Mouse (Mus musculus) hindbrain, embryonic 15.5 days (tissue): ENCODE data around the gene Dbil5. TPM values are rescaled to one million over a fixed set of nuclear protein-coding genes. Genes with fewer than 3 reads are reported as not detected.

ENCODE experiments used
- ATAC-seq: fragments of 200-750 bp; cut with Nextera tagmentation; 2 replicates; pipeline ENCODE4 v1.8.0; 2017; ENCODE audit warnings: low read depth, moderate number of reproducible peaks, moderate TSS enrichment; ENCODE audit not compliant: low FRiP score
- H3K27ac ChIP-seq: fragments of 300-500 bp; sonication (generic); replicated peaks from 2 replicates; pipeline ENCODE4 v1.5.1; 2015; ENCODE audit warnings: mild to moderate bottlenecking, inconsistent platforms
- H3K27me3 ChIP-seq: fragments of 300-500 bp; sonication (generic); 2 replicates; pipeline ENCODE4 v1.6.1; 2015; ENCODE audit warnings: control low read depth, inconsistent platforms
- H3K36me3 ChIP-seq: fragments of 300-500 bp; sonication (generic); 2 replicates; pipeline ENCODE4 v1.6.1; 2015; ENCODE audit warnings: control low read depth, inconsistent platforms
- H3K4me1 ChIP-seq: fragments of 300-500 bp; sonication (generic); replicated peaks from 2 replicates; pipeline ENCODE4 v1.6.1; 2015; ENCODE audit warnings: control low read depth, inconsistent platforms
- H3K4me2 ChIP-seq: fragments of 300-500 bp; sonication (generic); 2 replicates; pipeline ENCODE4 v1.6.1; 2015; ENCODE audit warnings: moderate library complexity, mild to moderate bottlenecking, inconsistent platforms
- H3K4me3 ChIP-seq: fragments of 300-500 bp; sonication (generic); 2 replicates; pipeline ENCODE4 v1.5.1; 2015; ENCODE audit warnings: mild to moderate bottlenecking, inconsistent platforms
- H3K9ac ChIP-seq: fragments of 300-500 bp; sonication (generic); 2 replicates; pipeline ENCODE4 v1.6.1; 2015; ENCODE audit warnings: inconsistent platforms
- H3K9me3 ChIP-seq: fragments of 300-500 bp; sonication (generic); 2 replicates; pipeline ENCODE4 v1.6.1; 2016; ENCODE audit warnings: control low read depth, inconsistent platforms
- WGBS: fragments of 180-500 bp; shearing (Covaris S2); methylation state at CpG from one replicate; pipeline ENCODE4 v1.1.7; 2015; 5-methylcytosine and 5-hydroxymethylcytosine counted together
- polyA plus RNA-seq: library from polyadenylated mRNA; unstranded; fragments of >200 nt; fragmentation: Nextera tagmentation; extraction: Ambion mirVana; gene quantifications from 2 replicates; pipeline ENCODE4 v1.2.1, GENCODE M21; 2015

Gene Dbil5
- polyA plus RNA-seq, 1 experiment from 2014 or later, result 0.38 TPM

DNA sequence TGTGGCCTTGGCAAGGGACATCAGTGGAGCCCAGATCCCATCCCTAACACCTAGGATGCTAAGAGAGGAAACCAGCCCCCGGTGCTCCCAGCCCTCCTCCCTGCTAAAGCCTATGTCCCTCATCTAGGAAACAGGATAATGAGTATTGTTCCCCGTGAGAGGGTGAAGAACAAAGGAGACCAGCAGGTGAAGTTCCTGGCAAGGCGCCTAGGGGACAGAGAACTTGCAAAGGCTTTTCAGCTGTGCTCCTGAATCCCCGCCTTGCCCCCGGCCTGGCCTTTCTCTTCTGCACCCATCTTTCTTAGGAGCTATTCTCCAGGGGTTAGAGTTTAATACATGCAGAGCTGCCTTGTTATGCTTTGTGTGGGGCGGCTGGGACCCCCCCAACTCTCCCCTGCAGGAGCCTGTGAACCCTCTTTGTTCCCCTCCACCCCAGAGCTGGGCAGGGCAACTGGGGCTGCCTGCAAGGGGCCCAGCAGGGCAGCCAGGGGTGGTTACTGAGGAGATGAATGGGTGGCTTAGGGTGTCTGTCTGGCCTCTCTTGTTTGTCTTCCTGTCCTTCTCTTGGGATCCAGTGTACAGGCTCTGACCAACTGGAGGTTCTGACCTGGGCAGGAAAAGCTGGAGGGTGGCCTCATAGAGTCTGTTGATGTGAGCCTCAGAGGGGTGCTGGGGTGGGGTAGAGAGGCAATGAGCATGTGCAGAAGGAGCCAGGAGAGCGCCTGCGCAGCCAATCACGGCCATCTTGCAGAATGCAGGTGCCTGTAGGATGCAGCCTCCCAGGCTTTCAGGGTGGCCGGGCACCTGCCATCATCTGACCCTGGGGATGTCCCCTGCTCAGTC lies 43.0 kb downstream of the Dbil5 start:
- Histone ChIP-seq H3K4me1 (peaks cover 42% of the 10 kb centered on the region), H3K9ac (no peak overlapping the region)

DNA sequence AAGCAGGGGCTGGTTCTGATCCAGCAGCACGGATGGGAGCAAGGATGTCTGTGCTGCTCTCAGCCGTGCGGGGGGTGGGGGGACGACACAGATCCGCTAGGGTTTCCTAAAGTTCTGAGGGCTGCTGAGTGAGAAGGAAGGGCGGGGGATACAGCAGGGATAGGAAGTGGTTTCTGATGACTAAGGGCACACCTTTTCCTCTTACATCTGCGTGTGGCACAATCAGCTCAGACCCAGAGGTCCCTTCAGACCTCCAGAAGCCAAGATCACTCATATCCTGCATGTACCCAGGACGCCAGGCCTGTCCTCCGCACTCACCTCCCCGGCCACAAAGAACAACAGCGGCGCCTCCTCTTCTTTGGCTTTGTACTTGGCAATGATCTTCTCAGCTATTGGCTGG lies 43.8 kb downstream of the Dbil5 start:
- 66% methylated on average over 12 of the region's 12 CpGs for WGBS
- peaks cover 41% of the 10 kb centered on the region for H3K4me1 ChIP-seq
- no peaks in the 10 kb centered on the region for H3K27me3 ChIP-seq
- H3K9ac ChIP-seq, result no peak overlapping the region
- H3K9me3 ChIP-seq, result no peaks in the 10 kb centered on the region
- no peak overlapping the region for H3K4me2 ChIP-seq
- H3K36me3 ChIP-seq, result no peaks in the 10 kb centered on the region
- no peak overlapping the region for H3K27ac ChIP-seq
- no peak overlapping the region for H3K4me3 ChIP-seq
- no peak for ATAC-seq

More for the DNA sequence above, 43.0 kb downstream of the Dbil5 start:
- no peak overlapping the region for H3K4me2 ChIP-seq
- no peak overlapping the region; the same call in 1 of the 2 replicates for H3K27ac ChIP-seq
- no peak overlapping the region for H3K4me3 ChIP-seq
- no peaks in the 10 kb centered on the region for H3K27me3 ChIP-seq
- ATAC-seq, result peak; percentile 63
- no peaks in the 10 kb centered on the region for H3K36me3 ChIP-seq
- 35% methylated on average over 10 of the region's 10 CpGs for WGBS
- H3K9me3 ChIP-seq, result no peaks in the 10 kb centered on the region

DNA sequence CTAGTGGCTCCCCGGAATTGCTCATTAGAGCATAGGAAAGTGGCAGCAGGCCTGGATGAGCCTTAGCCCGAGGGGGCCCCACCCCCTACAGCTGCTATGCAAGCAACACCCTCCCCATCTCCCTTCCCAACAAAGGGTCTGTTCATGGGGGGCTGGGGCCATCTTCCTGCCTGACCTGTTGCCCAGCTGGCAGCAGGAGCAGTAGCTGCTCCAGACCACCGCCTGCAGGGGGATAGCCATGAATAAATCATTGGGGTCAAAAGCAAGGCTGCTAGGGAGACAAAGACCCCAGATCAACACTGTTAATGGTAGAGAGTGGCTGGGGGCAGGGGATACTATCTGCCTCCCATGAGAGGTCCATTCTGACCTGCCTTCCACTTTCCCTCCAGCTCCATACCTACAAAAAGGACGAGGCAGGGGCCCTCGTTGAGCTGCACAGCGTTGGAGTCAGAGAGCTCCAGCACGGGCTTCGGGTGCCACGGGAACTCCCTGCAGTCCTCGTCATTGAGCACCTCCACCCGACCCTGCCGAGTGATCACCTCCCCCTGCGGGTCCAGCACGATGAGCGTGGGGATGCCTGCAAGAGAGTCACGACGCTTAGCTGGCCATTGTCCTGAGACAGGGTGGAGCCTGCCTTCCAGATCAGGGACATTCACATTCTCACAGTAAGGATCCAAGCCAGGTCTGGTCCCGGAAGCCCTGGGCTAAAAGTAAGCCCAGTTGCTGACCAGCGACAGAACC lies 45.4 kb downstream of the Dbil5 start:
- no peak for ATAC-seq

GRCm38 (mm10) chr11:76267550-76267949 lies 50.1 kb downstream of the Dbil5 start:
- Histone ChIP-seq H3K36me3 (no peaks in the 10 kb centered on the region), H3K4me2 (no peak overlapping the region), H3K4me3 (no peak overlapping the region), H3K4me1 (peaks cover 27% of the 10 kb centered on the region), H3K27ac (peak overlapping the region; percentile 73), H3K9me3 (no peaks in the 10 kb centered on the region), H3K9ac (no peak overlapping the region), H3K27me3 (no peaks in the 10 kb centered on the region)
- 22% methylated on average over 7 of the region's 7 CpGs for WGBS
- ATAC-seq, result no peak

More for the DNA sequence above, 45.4 kb downstream of the Dbil5 start:
- Histone ChIP-seq H3K27me3 (no peaks in the 10 kb centered on the region), H3K4me3 (no peak overlapping the region), H3K4me2 (peak overlapping the region; percentile 30), H3K9ac (0 out of 2 replicates have a peak overlapping the region, but pooled peaks have one; percentile 10), H3K9me3 (no peaks in the 10 kb centered on the region), H3K36me3 (no peaks in the 10 kb centered on the region), H3K4me1 (peaks cover 43% of the 10 kb centered on the region), H3K27ac (no peak overlapping the region)
- 6% methylated on average over 19 of the region's 19 CpGs for WGBS

DNA sequence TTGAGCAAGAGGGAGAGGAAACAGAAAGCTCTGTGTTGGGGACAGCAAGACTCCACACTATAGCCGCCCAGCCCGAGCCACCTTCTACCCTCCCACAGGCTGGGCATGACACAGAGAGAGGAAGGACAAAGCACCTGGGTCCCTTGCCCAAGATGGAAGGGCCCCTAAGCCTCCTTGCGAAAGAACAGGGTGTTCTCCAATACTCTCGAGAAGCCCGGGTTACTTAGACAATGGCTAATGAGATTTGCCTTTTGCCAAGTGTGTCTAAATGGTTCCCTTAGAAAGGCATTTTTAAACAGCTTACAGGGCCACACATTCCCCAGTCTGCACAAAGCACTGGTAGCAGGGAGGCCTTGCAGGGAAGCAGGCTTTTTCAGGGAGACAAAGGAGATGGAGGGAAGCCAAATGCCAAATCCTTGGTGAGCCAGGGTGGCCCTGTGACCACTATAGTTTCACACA lies 50.6 kb downstream of the Dbil5 start:
- no peaks in the 10 kb centered on the region for H3K9me3 ChIP-seq
- H3K4me2 ChIP-seq, result no peak overlapping the region
- peaks cover 22% of the 10 kb centered on the region for H3K4me1 ChIP-seq
- ATAC-seq, result peak; percentile 72
- WGBS, result 22% methylated on average over 5 of the region's 5 CpGs
- no peaks in the 10 kb centered on the region for H3K27me3 ChIP-seq
- no peak overlapping the region for H3K9ac ChIP-seq
- no peak overlapping the region for H3K4me3 ChIP-seq
- peak overlapping the region; percentile 73 for H3K27ac ChIP-seq
- H3K36me3 ChIP-seq, result no peaks in the 10 kb centered on the region

Other genes with a start within 250 kb of the Dbil5 start
- 4.3 and 5.0 TPM in 2 replicates for gene 1700016K19Rik, start 217.7 kb upstream of the Dbil5 start, polyA plus RNA-seq
- gene Rflnb, start 189.8 kb upstream of the Dbil5 start, polyA plus RNA-seq, result 11.4 and 13.4 TPM in 2 replicates
- gene Vps53, start 38.0 kb upstream of the Dbil5 start, polyA plus RNA-seq, result 67.7 and 68.4 TPM in 2 replicates
- 23.8 and 27.3 TPM in 2 replicates for gene Fam57a, start 37.9 kb upstream of the Dbil5 start, polyA plus RNA-seq
- gene Gemin4, start 56 bp downstream of the Dbil5 start, polyA plus RNA-seq, result 15.5 and 17.9 TPM in 2 replicates
- gene Mrm3, start 26.1 kb downstream of the Dbil5 start, polyA plus RNA-seq, result 23.8 and 26.6 TPM in 2 replicates
- 119 and 120 TPM in 2 replicates for gene Glod4, start 26.1 kb downstream of the Dbil5 start, polyA plus RNA-seq
- 26.1 and 27.5 TPM in 2 replicates for gene Nxn, start 181.5 kb downstream of the Dbil5 start, polyA plus RNA-seq
- 91.9 and 103 TPM in 2 replicates for gene Timm22, start 189.3 kb downstream of the Dbil5 start, polyA plus RNA-seq